8 mouse cellular contexts compared by ENCODE assay signal in the genomic region with DNA sequence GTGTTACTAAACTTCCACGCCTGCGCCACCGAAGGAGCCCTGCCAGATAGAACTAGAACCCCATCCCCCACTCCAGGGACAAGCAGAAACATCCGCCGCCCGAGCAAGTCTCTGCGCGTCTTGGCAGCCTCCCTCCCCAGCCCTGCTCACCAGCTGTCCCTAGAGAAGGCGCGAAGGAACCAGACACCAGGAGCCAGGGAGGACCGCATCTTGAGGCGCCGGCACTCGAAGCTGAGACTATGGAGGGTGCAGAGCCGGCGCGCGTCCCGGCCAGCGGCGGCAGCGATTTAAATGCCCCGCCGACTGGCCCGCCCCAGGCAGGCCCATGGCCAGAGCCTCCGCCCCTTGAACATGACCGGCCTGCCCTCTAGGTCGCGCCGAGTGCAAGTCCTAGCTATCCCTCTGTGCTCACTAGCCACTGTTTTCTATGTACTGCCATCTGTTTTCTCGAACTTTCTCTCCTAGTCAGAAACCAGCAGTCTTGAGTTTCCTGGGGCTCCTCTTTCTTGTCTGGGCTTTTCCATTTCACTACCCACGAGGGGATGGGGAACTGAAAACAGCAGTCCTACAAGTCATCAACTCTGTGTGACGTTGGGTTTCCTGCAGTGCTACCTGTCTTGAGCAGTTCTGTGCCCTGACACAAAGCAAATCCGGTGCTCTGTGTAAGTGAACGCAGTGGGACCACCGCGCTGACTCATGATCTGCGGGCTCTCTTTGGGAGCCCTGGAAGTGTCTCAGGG. TPM values are rescaled to one million over a fixed set of nuclear protein-coding genes. Genes with fewer than 3 reads are reported as not detected.
DNase-seq lines count a peak whose midpoint lies in the region; ATAC-seq and TF ChIP-seq lines count a peak whose summit lies in the region.

Gene Slc37a2 (minus strand): TSS at position 590 of the 740 bp plus-strand sequence.

- H3K27ac ChIP-seq in forebrain, embryonic 15.5 days (replicated peaks) = peak within 1 kb of the TSS; percentile 41; the same call in 1 of the 2 replicates
- H3K27ac ChIP-seq in liver, postnatal 0 days (ENCODE audit: low read depth) = peak within 1 kb of the TSS; percentile 66
- H3K27ac ChIP-seq in neural tube, embryonic 13.5 days (replicated peaks) = no peak within 1 kb of the TSS

- intact Hi-C loops in heart, postnatal 25 days (cut with DNase I) = loop anchor here (5.0 kb wide), 1 partner anchor 72 kb away; no protein-coding TSS in a partner anchor

- ATAC-seq in forebrain, embryonic 15.5 days (replicated peaks) = peak; percentile 94
- ATAC-seq in liver, postnatal 0 days = peak; percentile 94
- peak; percentile 74 for ATAC-seq in neural tube, embryonic 13.5 days (ENCODE audit: low read depth)

- peaks cover 16% of the 10 kb centered on the region for H3K4me1 ChIP-seq in forebrain, embryonic 15.5 days
- H3K4me1 ChIP-seq in liver, postnatal 0 days (ENCODE audit: insufficient read depth) = peaks cover 8% of the 10 kb centered on the region
- peaks cover 13% of the 10 kb centered on the region for H3K4me1 ChIP-seq in neural tube, embryonic 13.5 days (replicated peaks)

- no peak for TF ChIP-seq EP300 in liver, postnatal 0 days (IDR thresholded peaks at IDR 0.05; ENCODE audit: low read depth)

- H3K9ac ChIP-seq in forebrain, embryonic 15.5 days (replicated peaks) = peak within 1 kb of the TSS; percentile 44
- peak within 1 kb of the TSS; percentile 54 for H3K9ac ChIP-seq in liver, postnatal 0 days (replicated peaks)
- H3K9ac ChIP-seq in neural tube, embryonic 13.5 days = peak within 1 kb of the TSS; percentile 70

- H3K36me3 ChIP-seq in forebrain, embryonic 15.5 days = no peaks in the 10 kb centered on the region
- H3K36me3 ChIP-seq in liver, postnatal 0 days (replicated peaks; ENCODE audit: insufficient read depth, low read length) = no peaks in the 10 kb centered on the region
- H3K36me3 ChIP-seq in neural tube, embryonic 13.5 days = no peaks in the 10 kb centered on the region

- no peak for TF ChIP-seq CTCF in liver, postnatal 0 days (IDR thresholded peaks at IDR 0.05; ENCODE audit: low read depth)

- 3% methylated on average over 38 of the region's 38 CpGs for WGBS in forebrain, embryonic 15.5 days
- 2% methylated on average over 38 of the region's 38 CpGs for WGBS in liver, postnatal 0 days (ENCODE audit: insufficient replicate concordance)
- WGBS in neural tube, embryonic 13.5 days = 2% methylated on average over 38 of the region's 38 CpGs

- H3K4me3 ChIP-seq in forebrain, embryonic 15.5 days = peak within 1 kb of the TSS; percentile 32
- H3K4me3 ChIP-seq in liver, postnatal 0 days (ENCODE audit: low read depth, low read length) = peak within 1 kb of the TSS; percentile 54
- peak within 1 kb of the TSS; percentile 42 for H3K4me3 ChIP-seq in neural tube, embryonic 13.5 days

- peak within 1 kb of the TSS; percentile 60 for H3K4me2 ChIP-seq in forebrain, embryonic 15.5 days (replicated peaks)
- H3K4me2 ChIP-seq in liver, postnatal 0 days (ENCODE audit: low read depth, low read length) = peak within 1 kb of the TSS; percentile 88
- peak within 1 kb of the TSS; percentile 83 for H3K4me2 ChIP-seq in neural tube, embryonic 13.5 days

- no peaks in the 10 kb centered on the region; the same call in 1 of the 2 replicates for H3K27me3 ChIP-seq in forebrain, embryonic 15.5 days
- no peaks in the 10 kb centered on the region for H3K27me3 ChIP-seq in liver, postnatal 0 days (ENCODE audit: insufficient read depth, low read length)
- peaks cover 17% of the 10 kb centered on the region for H3K27me3 ChIP-seq in neural tube, embryonic 13.5 days

- DNase-seq in CD8-positive naive resting alpha-beta T cell, adult 2 months (ENCODE audit: low read depth in 2 of 2, low spot score in 2 of 2) = peak; percentile 18 to 43
- peak; percentile 88 for DNase-seq in brain, adult 2 months (ENCODE audit: low read depth, low spot score)
- peak; percentile 33 for DNase-seq in heart, postnatal 25 days (ENCODE audit: low spot score)
- DNase-seq in layer of hippocampus, adult 11-12 months (ENCODE audit: low spot score) = peak; percentile 81
- peak; percentile 71 for DNase-seq in liver, postnatal 0 days
- peak; percentile 68 to 69 for DNase-seq in thymus, adult 18-20 months

- no peaks in the 10 kb centered on the region for H3K9me3 ChIP-seq in forebrain, embryonic 15.5 days
- H3K9me3 ChIP-seq in liver, postnatal 0 days (ENCODE audit: low read length) = no peaks in the 10 kb centered on the region
- no peaks in the 10 kb centered on the region for H3K9me3 ChIP-seq in neural tube, embryonic 13.5 days

RNA-seq across cellular contexts. Expression of gene Slc37a2, which starts in this region (rescaled TPM):
- polyA plus RNA-seq in forebrain, embryonic 15.5 days (2015; fragmentation: Nextera tagmentation; extraction: Ambion mirVana) = 0.97 TPM in 2 replicates
- total RNA-seq in heart, postnatal 25 days (2021) = 1 to 10 TPM; 3.6 to 4.2 TPM
- 1.7 and 1.9 TPM in 2 replicates for polyA plus RNA-seq in liver, postnatal 0 days (2015; fragmentation: Nextera tagmentation; extraction: Ambion mirVana)
- 1.0 and 1.9 TPM in 2 replicates for polyA plus RNA-seq in neural tube, embryonic 13.5 days (2015; fragmentation: Nextera tagmentation; extraction: Ambion mirVana)

Comparison
In these comparisons a context has a peak if more than half of its experiments do, and no peak if none do; other contexts are left out.
1. Peak in ATAC-seq, H3K4me3 ChIP-seq, H3K27ac ChIP-seq, H3K9ac ChIP-seq and H3K4me2 ChIP-seq in forebrain, embryonic 15.5 days; RNA of the gene not detected or under 1 TPM.
2. DNase-seq: peak in every context shown above with its lines; median percentile 88 in brain, adult 2 months; 81 in layer of hippocampus, adult 11-12 months; 71 in liver, postnatal 0 days; 68 in thymus, adult 18-20 months; 33 in heart, postnatal 25 days; 30 in CD8-positive naive resting alpha-beta T cell, adult 2 months.